Mouse (Mus musculus) liver, embryonic 13.5 days (tissue): ENCODE results near the gene Nmur1. TPM values are rescaled to one million over a fixed set of nuclear protein-coding genes. Genes with fewer than 3 reads are reported as not detected.
A peak's percentile ranks its signal among the peaks of the same experiment; 100 is the strongest.

Experiments
- ATAC-seq: fragments of 200-750 bp; cut with Nextera tagmentation; 2 replicates; pipeline ENCODE4 v1.8.0; 2017; ENCODE audit warnings: low read depth, mild to moderate bottlenecking, moderate number of reproducible peaks, moderate library complexity
- DNase-seq: peaks from one replicate; pipeline ENCODE4 v3.0.0; 2022
- H3K27ac ChIP-seq: fragments of 300-500 bp; sonication (generic); 2 replicates; pipeline ENCODE4 v1.5.1; 2015; ENCODE audit warnings: moderate library complexity, mild to moderate bottlenecking, inconsistent platforms
- H3K27me3 ChIP-seq: fragments of 300-500 bp; sonication (generic); 2 replicates; pipeline ENCODE4 v1.6.1; 2015; ENCODE audit warnings: mild to moderate bottlenecking, inconsistent platforms
- H3K36me3 ChIP-seq: fragments of 300-500 bp; sonication (generic); 2 replicates; pipeline ENCODE4 v1.6.1; 2015; ENCODE audit warnings: mild to moderate bottlenecking, inconsistent platforms
- H3K4me1 ChIP-seq: fragments of 300-500 bp; sonication (generic); replicated peaks from 2 replicates; pipeline ENCODE4 v1.6.1; 2015; ENCODE audit warnings: inconsistent platforms
- H3K4me2 ChIP-seq: fragments of 300-500 bp; sonication (generic); 2 replicates; pipeline ENCODE4 v1.6.1; 2015; ENCODE audit warnings: inconsistent platforms, mild to moderate bottlenecking, moderate library complexity
- H3K4me3 ChIP-seq: fragments of 300-500 bp; sonication (generic); replicated peaks from 2 replicates; pipeline ENCODE4 v1.5.1; 2015; ENCODE audit warnings: mild to moderate bottlenecking, inconsistent platforms
- H3K9ac ChIP-seq: fragments of 300-500 bp; sonication (generic); 2 replicates; pipeline ENCODE4 v1.6.1; 2015; ENCODE audit warnings: mild to moderate bottlenecking, inconsistent platforms
- H3K9me3 ChIP-seq: fragments of 300-500 bp; sonication (generic); replicated peaks from 2 replicates; pipeline ENCODE4 v1.6.1; 2016; ENCODE audit warnings: inconsistent platforms
- WGBS: fragments of 180-500 bp; shearing (Covaris S2); methylation state at CpG from one replicate; pipeline ENCODE4 v1.1.7; 2015; ENCODE audit not compliant: insufficient replicate concordance; 5-methylcytosine and 5-hydroxymethylcytosine counted together
- polyA plus RNA-seq: library from polyadenylated mRNA; unstranded; fragments of >200 nt; fragmentation: Nextera tagmentation; extraction: Ambion mirVana; gene quantifications from 2 replicates; pipeline ENCODE4 v1.2.1, GENCODE M21; 2015

The Nmur1 gene
- polyA plus RNA-seq, 1 experiment from 2014 or later: not detected

DNA sequence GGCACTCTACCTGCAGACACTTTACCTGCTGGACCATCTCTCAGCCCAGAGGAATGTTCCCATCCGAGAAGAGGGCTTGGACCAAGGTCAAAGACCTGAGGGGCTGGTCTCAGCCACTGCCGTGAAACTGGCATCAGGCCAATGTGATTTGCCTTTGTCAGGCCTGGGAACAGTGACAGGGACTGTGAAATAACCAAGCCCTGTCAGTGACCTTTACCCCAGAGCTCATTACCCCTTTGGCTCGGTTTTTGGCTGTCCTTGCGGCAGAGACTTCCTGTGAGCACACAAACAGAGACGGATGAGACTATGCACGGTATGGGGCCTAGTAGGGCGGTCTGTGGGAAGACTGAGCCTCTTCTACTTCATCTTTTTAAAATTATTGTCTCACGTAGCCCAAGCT, 19.1 kb downstream of the Nmur1 start:
- no peaks in the 10 kb centered on the region for H3K27me3 ChIP-seq
- peaks cover 15% of the 10 kb centered on the region for H3K4me1 ChIP-seq
- DNase-seq (no peak), ATAC-seq (peak; percentile 70)
- 42% methylated on average over 8 of the region's 8 CpGs for WGBS
- H3K9ac ChIP-seq: no peak overlapping the region
- 0 out of 2 replicates have a peak, but pooled peaks cover 3% of the 10 kb centered on the region for H3K9me3 ChIP-seq
- H3K4me3 ChIP-seq: no peak overlapping the region
- no peaks in the 10 kb centered on the region for H3K36me3 ChIP-seq
- no peak overlapping the region for H3K4me2 ChIP-seq
- peak overlapping the region; percentile 53; the same call in 1 of the 2 replicates for H3K27ac ChIP-seq

DNA sequence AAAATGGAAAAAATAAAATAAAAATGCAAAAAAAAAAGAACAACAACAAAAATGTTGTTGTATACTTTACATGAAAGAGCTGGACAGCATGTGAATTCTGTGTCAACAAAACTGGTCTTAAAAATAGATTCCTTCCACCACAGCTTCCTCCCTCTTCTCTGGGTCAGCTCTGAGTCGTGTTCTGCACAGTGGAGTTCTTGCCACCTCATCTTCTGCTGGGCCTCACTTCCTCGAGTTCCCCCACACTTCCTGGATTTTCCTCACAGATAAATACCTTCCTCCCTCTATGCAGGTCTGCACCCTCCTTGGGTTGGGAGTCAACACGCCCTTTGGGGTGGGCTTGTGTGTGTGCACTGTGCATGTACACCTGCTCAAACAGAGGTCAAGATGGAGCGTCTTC, 19.7 kb downstream of the Nmur1 start:
- 0 out of 2 replicates have a peak, but pooled peaks cover 3% of the 10 kb centered on the region for H3K9me3 ChIP-seq
- no peak overlapping the region for H3K4me2 ChIP-seq
- DNase-seq (no peak), ATAC-seq (peak; percentile 22; the same call in 1 of the 2 replicates)
- peak overlapping the region; percentile 53 for H3K27ac ChIP-seq
- no peak overlapping the region for H3K9ac ChIP-seq
- H3K4me1 ChIP-seq: peaks cover 15% of the 10 kb centered on the region
- H3K4me3 ChIP-seq: no peak overlapping the region
- no peaks in the 10 kb centered on the region for H3K36me3 ChIP-seq
- WGBS: 30% methylated on average over 4 of the region's 4 CpGs
- H3K27me3 ChIP-seq: no peaks in the 10 kb centered on the region

DNA sequence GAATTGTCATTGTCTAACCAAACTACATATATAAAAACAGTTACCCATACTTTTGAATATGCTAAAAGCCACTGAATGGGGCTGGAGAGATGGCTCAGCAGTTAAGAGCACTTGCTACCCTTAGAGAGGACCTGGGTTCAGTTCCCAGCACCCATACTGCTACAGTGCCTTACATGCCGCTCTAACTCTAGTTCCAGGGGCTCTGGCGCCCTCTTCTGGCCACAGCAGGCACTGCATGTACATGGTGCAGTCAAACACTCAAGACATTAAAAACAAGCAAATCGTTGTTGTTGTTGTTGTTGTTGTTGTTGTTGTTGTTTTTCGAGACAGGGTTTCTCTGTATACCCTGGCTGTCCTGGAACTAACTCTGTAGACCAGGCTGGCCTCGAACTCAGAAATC, 21.2 kb downstream of the Nmur1 start:
- no peak overlapping the region for H3K4me2 ChIP-seq
- H3K4me1 ChIP-seq: peaks cover 19% of the 10 kb centered on the region
- no peak overlapping the region for H3K4me3 ChIP-seq
- no peak for DNase-seq
- H3K27me3 ChIP-seq: no peaks in the 10 kb centered on the region
- H3K9me3 ChIP-seq: 0 out of 2 replicates have a peak, but pooled peaks cover 3% of the 10 kb centered on the region
- ATAC-seq: no peak
- no peak overlapping the region for H3K9ac ChIP-seq
- H3K36me3 ChIP-seq: no peaks in the 10 kb centered on the region
- no peak overlapping the region for H3K27ac ChIP-seq
- WGBS: 46% methylated on average over 5 of the region's 5 CpGs

DNA sequence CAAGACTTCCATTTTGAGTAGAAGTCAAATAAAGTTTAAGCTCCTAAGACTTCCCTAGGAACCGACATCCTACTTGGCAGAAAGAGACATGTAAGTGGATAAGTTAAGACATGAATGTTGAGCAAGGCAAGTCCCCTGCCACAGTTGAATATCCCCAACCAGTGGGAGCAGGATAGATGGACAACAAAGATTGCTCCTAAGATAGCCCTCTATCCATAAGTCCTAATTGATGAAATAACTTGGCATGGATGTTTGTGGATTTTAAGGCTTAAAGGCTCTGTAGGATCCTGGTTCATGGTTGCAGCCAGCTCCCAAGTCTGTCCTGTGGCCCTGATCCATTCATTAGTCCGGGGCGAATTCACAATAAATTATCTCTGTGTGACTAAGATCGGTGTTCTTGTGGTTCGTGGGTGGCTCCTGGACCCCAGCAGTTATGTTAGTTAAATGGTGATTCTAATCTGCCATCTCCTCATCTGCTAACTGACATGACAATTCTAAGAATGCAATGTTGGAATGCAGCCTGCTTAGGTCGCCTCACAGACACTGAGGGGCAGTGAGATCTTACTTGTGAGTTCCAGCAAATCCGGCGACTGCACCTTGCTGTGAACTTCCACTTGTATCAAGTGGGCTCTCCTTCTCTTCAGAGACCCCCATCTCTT, 25.8 kb downstream of the Nmur1 start:
- 33% methylated on average over 8 of the region's 8 CpGs for WGBS
- Histone ChIP-seq H3K9ac (no peak overlapping the region), H3K9me3 (0 out of 2 replicates have a peak, but pooled peaks cover 3% of the 10 kb centered on the region), H3K36me3 (no peaks in the 10 kb centered on the region), H3K27ac (no peak overlapping the region), H3K27me3 (no peaks in the 10 kb centered on the region), H3K4me3 (no peak overlapping the region), H3K4me2 (no peak overlapping the region), H3K4me1 (peaks cover 11% of the 10 kb centered on the region)
- ATAC-seq: no peak
- DNase-seq: no peak

DNA sequence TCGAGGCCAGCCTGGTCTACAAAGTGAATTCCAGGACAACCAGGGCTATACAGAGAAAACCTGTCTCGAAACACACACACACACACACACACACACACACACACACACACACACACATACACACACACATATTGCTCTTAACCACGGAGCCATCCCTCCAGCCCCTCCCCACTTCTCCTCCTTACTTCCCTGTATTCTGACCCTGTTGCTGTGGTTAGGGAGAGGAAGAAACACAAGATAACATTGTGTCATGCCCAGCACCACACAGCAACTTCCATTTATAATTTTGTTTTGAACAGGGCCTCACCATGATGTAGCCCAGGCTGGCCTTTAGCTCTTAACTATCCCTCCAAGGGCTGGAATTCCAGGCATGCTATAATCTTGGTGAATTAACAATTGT, 26.7 kb downstream of the Nmur1 start:
- Histone ChIP-seq H3K36me3 (no peaks in the 10 kb centered on the region), H3K27ac (no peak overlapping the region), H3K9me3 (no peaks in the 10 kb centered on the region), H3K4me3 (no peak overlapping the region), H3K4me2 (no peak overlapping the region), H3K27me3 (no peaks in the 10 kb centered on the region), H3K4me1 (peaks cover 11% of the 10 kb centered on the region), H3K9ac (no peak overlapping the region)
- ATAC-seq: no peak
- DNase-seq: no peak
- 31% methylated on average over 2 of the region's 3 CpGs for WGBS

DNA sequence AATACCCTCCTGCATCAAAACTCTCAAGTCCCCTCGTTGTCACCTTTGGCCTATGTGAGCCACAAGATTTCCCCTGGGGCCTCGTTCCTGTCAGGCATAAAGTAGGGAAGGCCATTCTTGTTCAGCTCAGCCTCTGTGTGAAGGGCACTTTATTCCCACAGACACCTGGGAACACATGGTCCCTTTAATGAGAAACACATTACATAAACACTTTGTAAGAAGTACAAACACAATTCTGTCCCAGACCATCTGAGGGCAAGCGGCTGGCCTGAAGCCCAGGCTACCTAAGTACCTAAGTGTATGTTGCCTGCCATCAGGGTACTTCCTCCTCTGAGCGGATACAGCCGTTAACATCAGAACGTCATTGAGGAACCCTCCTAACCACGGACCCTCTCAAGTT, 27.8 kb downstream of the Nmur1 start:
- ATAC-seq (no peak), DNase-seq (no peak)
- H3K27me3 ChIP-seq: no peaks in the 10 kb centered on the region
- no peaks in the 10 kb centered on the region for H3K36me3 ChIP-seq
- H3K9ac ChIP-seq: no peak overlapping the region
- H3K4me1 ChIP-seq: peaks cover 11% of the 10 kb centered on the region
- H3K27ac ChIP-seq: no peak overlapping the region; the same call in 1 of the 2 replicates
- H3K4me3 ChIP-seq: no peak overlapping the region
- WGBS: 25% methylated on average over 7 of the region's 7 CpGs
- no peak overlapping the region for H3K4me2 ChIP-seq
- H3K9me3 ChIP-seq: no peaks in the 10 kb centered on the region

DNA sequence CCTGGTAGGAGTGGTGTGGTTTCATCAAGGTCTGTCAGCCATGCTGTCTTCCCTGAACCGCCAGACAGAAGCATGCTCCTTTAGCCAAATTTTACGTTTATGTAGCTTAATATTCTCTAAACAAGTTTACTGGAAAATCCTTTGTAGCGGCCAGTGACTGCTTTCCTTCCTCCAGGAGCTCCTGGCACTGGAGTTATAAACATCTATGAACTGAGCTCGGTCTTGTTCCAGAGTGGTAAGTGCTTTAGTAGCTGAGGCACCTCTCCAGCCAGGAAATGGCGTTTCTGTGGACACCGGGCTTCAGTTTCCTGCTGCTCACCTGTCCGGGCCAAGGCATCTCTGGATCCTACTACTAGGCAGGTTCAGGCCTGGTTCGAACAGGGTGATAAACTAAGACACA, 28.4 kb downstream of the Nmur1 start:
- WGBS: 67% methylated on average over 8 of the region's 8 CpGs
- no peaks in the 10 kb centered on the region for H3K9me3 ChIP-seq
- H3K4me1 ChIP-seq: peaks cover 11% of the 10 kb centered on the region
- no peak overlapping the region for H3K4me3 ChIP-seq
- H3K36me3 ChIP-seq: no peaks in the 10 kb centered on the region
- DNase-seq (no peak), ATAC-seq (no peak)
- no peaks in the 10 kb centered on the region for H3K27me3 ChIP-seq
- H3K9ac ChIP-seq: no peak overlapping the region
- no peak overlapping the region for H3K27ac ChIP-seq
- no peak overlapping the region for H3K4me2 ChIP-seq

DNA sequence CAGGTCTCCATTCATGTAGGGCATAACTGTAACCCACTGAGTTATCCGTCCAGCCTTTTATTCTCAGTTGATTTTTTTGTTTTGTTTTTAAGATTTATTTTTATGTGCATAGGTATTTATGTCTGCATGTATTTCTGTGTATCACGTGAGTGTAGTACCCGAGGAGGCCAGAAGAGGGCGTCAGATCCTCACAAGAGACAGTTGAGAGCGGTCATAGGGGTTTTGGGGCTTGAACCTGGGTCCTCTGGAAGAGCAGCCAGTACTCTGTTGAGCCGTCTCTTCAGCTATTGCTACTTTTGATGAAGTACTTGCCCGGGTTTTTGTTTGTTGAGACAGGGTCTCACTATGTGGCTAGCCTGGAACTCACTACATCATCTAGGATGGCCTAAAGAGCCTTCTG, 30.1 kb downstream of the Nmur1 start:
- WGBS: 63% methylated on average over 7 of the region's 7 CpGs

DNA sequence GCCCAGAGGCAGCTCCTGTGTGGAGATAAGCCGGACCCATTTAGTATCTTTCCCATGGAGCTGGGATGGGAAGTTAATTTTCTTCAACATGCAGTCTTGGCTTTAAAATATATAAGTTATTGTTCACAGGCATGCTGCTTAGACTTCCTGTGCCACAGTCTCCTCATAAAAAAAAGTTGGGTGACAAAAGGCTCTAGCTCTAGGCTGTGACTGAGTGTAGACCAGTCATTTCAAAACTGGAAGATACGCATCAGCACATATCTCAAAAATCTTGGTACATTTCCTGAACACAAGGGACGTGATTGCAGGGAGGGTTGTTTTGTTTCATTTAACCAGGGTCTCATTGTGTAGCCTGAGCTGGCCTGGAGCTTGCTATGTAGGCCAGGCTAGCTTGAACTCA, 31.8 kb downstream of the Nmur1 start:
- Histone ChIP-seq H3K36me3 (no peaks in the 10 kb centered on the region), H3K9me3 (no peaks in the 10 kb centered on the region), H3K9ac (no peak overlapping the region), H3K4me3 (no peak overlapping the region), H3K4me2 (no peak overlapping the region), H3K27me3 (no peaks in the 10 kb centered on the region), H3K4me1 (peaks cover 8% of the 10 kb centered on the region), H3K27ac (no peak overlapping the region)
- no peak for ATAC-seq
- WGBS: 61% methylated on average over 3 of the region's 3 CpGs
- no peak for DNase-seq

More for the DNA sequence above, 30.1 kb downstream of the Nmur1 start:
- no peaks in the 10 kb centered on the region for H3K36me3 ChIP-seq
- no peak overlapping the region for H3K27ac ChIP-seq
- H3K27me3 ChIP-seq: no peaks in the 10 kb centered on the region
- no peaks in the 10 kb centered on the region for H3K9me3 ChIP-seq
- no peak overlapping the region for H3K4me2 ChIP-seq
- ATAC-seq (no peak), DNase-seq (no peak)
- no peak overlapping the region for H3K9ac ChIP-seq
- H3K4me1 ChIP-seq: peaks cover 11% of the 10 kb centered on the region
- no peak overlapping the region for H3K4me3 ChIP-seq

DNA sequence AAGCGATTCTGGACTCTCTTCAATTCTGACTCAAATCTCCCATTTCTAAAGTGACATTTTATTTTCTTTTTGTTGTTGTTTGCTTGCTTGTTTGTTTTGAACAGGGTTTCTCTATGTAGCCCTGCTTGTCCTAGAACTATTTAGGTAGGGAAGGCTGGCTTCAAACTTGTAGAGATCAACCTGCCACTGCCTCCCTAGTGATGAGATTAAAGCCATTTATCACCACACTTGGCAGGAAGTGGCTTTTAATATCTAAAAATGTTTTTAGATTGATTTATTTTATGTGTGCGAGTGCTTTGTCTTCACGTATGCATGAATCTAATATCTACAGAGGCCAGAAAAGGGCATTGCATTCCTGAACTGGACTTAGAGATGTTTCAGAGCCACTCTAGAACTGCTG, 32.8 kb downstream of the Nmur1 start:
- WGBS: 57% methylated on average over 3 of the region's 3 CpGs
- H3K4me3 ChIP-seq: no peak overlapping the region
- no peak for DNase-seq
- no peaks in the 10 kb centered on the region for H3K27me3 ChIP-seq
- H3K4me2 ChIP-seq: no peak overlapping the region
- H3K9me3 ChIP-seq: no peaks in the 10 kb centered on the region
- H3K9ac ChIP-seq: no peak overlapping the region
- no peak overlapping the region for H3K27ac ChIP-seq
- no peak for ATAC-seq
- H3K4me1 ChIP-seq: peaks cover 3% of the 10 kb centered on the region; the same call in 1 of the 2 replicates
- H3K36me3 ChIP-seq: no peaks in the 10 kb centered on the region

DNA sequence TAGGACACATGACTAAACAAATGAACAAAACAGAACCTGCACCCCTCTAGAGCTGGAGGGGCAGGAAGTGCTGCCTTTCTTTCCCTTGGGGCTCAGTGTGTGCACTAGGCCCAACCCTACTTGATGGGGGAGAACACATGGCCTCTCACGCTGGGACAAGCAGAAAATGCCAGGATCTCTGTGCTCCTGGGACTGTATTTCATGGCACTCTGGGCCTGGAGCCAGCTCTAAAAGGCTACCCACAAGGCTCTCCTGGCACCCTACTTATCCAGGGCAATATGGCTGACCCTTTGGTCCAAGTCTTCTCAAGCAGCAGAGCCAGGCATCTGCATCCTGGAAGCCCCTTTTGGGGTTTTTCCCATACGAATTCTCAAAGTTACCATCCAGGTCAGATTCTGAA, 34.6 kb downstream of the Nmur1 start:
- 0 out of 2 replicates have a peak, but pooled peaks cover 2% of the 10 kb centered on the region for H3K27me3 ChIP-seq
- H3K9ac ChIP-seq: no peak overlapping the region
- no peak overlapping the region for H3K4me3 ChIP-seq
- H3K36me3 ChIP-seq: no peaks in the 10 kb centered on the region
- no peak for DNase-seq
- H3K4me1 ChIP-seq: no peaks in the 10 kb centered on the region
- 66% methylated on average over 2 of the region's 2 CpGs for WGBS
- no peak overlapping the region for H3K4me2 ChIP-seq
- H3K9me3 ChIP-seq: no peaks in the 10 kb centered on the region
- ATAC-seq: no peak
- no peak overlapping the region for H3K27ac ChIP-seq

DNA sequence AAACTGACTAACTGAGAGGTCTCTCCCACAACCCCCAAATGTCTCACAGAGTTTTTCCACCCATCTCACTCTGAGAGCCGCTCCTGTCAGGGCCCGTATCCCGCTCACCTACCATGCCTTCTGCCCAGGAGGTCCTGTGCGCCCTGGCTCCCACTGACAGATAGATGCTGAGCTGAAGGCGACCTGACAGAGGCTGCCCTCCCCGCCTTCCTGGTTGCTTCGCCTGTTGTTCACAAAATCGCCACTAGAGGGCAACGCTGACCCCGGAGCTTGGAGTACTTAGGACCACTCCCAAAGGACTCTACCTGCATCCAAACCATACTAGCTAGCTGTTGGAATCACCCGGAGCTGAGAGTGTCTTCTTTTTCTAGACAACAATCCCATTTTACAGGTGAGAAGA, 36.8 kb downstream of the Nmur1 start:
- Histone ChIP-seq H3K4me2 (no peak overlapping the region), H3K4me1 (no peaks in the 10 kb centered on the region), H3K36me3 (no peaks in the 10 kb centered on the region), H3K9ac (no peak overlapping the region), H3K9me3 (no peaks in the 10 kb centered on the region), H3K27me3 (0 out of 2 replicates have a peak, but pooled peaks cover 2% of the 10 kb centered on the region), H3K27ac (no peak overlapping the region), H3K4me3 (no peak overlapping the region)
- DNase-seq (peak; percentile 40), ATAC-seq (0 out of 2 replicates have a peak, but pooled peaks have one; percentile 43)
- 2% methylated on average over 11 of the region's 11 CpGs for WGBS
